Mouse (Mus musculus) adrenal gland, adult 8-10 months (tissue): ENCODE measurements around the gene 1110032A03Rik. TPM values are rescaled to one million over a fixed set of nuclear protein-coding genes. Genes with fewer than 3 reads are reported as not detected.

ENCODE experiments used
- DNase-seq: peaks from one replicate; pipeline ENCODE4 v3.0.0; 2022
- total RNA-seq, 4 experiments: library from RNA; stranded (reverse); gene quantifications; 2 replicates each; pipeline ENCODE4 v1.2.4; 2022

Gene 1110032A03Rik
- total RNA-seq, 4 experiments from 2014 or later: 43.1 to 53.3 (median 44.2) TPM

GRCm38 (mm10) chr9:50729600-50729999 is 45.7 kb downstream of the 1110032A03Rik start:
- DNase-seq: no peak

GRCm38 (mm10) chr9:50727925-50728651 is 47.2 kb downstream of the 1110032A03Rik start:
- DNase-seq: peak; percentile 48

GRCm38 (mm10) chr9:50727171-50727924 is 48.0 kb downstream of the 1110032A03Rik start:
- DNase-seq: peak; percentile 12

- DNase-seq: no peak
Measured at GRCm38 (mm10) chr9:50725921-50726590, 49.3 kb downstream of the 1110032A03Rik start.

- no peak for DNase-seq
Measured at GRCm38 (mm10) chr9:50724661-50725330, 50.5 kb downstream of the 1110032A03Rik start.

GRCm38 (mm10) chr9:50724147-50724546 is 51.2 kb downstream of the 1110032A03Rik start:
- no peak for DNase-seq

GRCm38 (mm10) chr9:50723406-50723805 is 51.9 kb downstream of the 1110032A03Rik start:
- peak; percentile 66 for DNase-seq

- DNase-seq: no peak
Measured at GRCm38 (mm10) chr9:50722451-50722911, 52.8 kb downstream of the 1110032A03Rik start.

GRCm38 (mm10) chr9:50721061-50721460 is 54.3 kb downstream of the 1110032A03Rik start:
- peak; percentile 35 for DNase-seq

GRCm38 (mm10) chr9:50718878-50719277 is 56.4 kb downstream of the 1110032A03Rik start:
- no peak for DNase-seq

- no peak for DNase-seq
Measured at GRCm38 (mm10) chr9:50714188-50714587, 61.1 kb downstream of the 1110032A03Rik start.

Other genes starting within 250 kb of the 1110032A03Rik start
- 10 to 100 TPM; 54.1 to 70.2 (median 63.4) TPM for gene Pts, start 246.8 kb downstream of the 1110032A03Rik start, total RNA-seq
- gene Il18, start 220.7 kb downstream of the 1110032A03Rik start, total RNA-seq: 1 to 10 TPM; 5.5 to 9.1 (median 7.3) TPM
- 1 to 10 TPM; 4.8 to 7.0 (median 5.6) TPM for gene Bco2, start 220.3 kb downstream of the 1110032A03Rik start, total RNA-seq
- gene Tex12, start 214.2 kb downstream of the 1110032A03Rik start, total RNA-seq: not detected
- 100 to 1,000 TPM; 137 to 229 (median 191) TPM for gene Sdhd, start 171.7 kb downstream of the 1110032A03Rik start, total RNA-seq
- gene Timm8b, start 171.6 kb downstream of the 1110032A03Rik start, total RNA-seq: 100 to 1,000 TPM; 139 to 206 (median 156) TPM
- 1 to 10 TPM; 2.5 to 3.5 (median 3.0) TPM for gene Pih1d2, start 158.2 kb downstream of the 1110032A03Rik start, total RNA-seq
- gene Nkapd1, start 158.1 kb downstream of the 1110032A03Rik start, total RNA-seq: 10 to 100 TPM; 16.8 to 24.3 (median 22.4) TPM
- 100 to 1,000 TPM in 2 of 4 experiments, 10 to 100 TPM in 2; 71.5 to 123 (median 102) TPM for gene Dlat, start 115.7 kb downstream of the 1110032A03Rik start, total RNA-seq
- 10 to 100 TPM in 3 of 4 experiments, 1 to 10 TPM in 1; 9.5 to 13.6 (median 11.7) TPM for gene Dixdc1, start 36.0 kb downstream of the 1110032A03Rik start, total RNA-seq
- gene 2310030G06Rik, start 29.0 kb downstream of the 1110032A03Rik start, total RNA-seq: 1 to 10 TPM; 6.6 to 9.3 (median 7.9) TPM
- 10 to 100 TPM; 26.8 to 60.1 (median 38.2) TPM for gene Cryab, start 24.2 kb downstream of the 1110032A03Rik start, total RNA-seq
- 1 to 10 TPM; 3.0 to 3.2 (median 3.1) TPM for gene Hspb2, start 23.2 kb downstream of the 1110032A03Rik start, total RNA-seq
- gene Fdxacb1, start 7.3 kb downstream of the 1110032A03Rik start, total RNA-seq: 1 to 10 TPM; 5.3 to 8.9 (median 6.7) TPM
- 10 to 100 TPM; 17.6 to 31.5 (median 21.7) TPM for gene Alg9, start 501 bp downstream of the 1110032A03Rik start, total RNA-seq
- 10 to 100 TPM; 32.9 to 46.7 (median 43.7) TPM for gene Ppp2r1b, start 69.8 kb upstream of the 1110032A03Rik start, total RNA-seq
- 10 to 100 TPM; 58.6 to 85.4 (median 73.7) TPM for gene Sik2, start 233.6 kb upstream of the 1110032A03Rik start, total RNA-seq